Mouse (Mus musculus): Measurements from ENCODE around the gene Rgl2.

Rgl2 gene

DNA sequence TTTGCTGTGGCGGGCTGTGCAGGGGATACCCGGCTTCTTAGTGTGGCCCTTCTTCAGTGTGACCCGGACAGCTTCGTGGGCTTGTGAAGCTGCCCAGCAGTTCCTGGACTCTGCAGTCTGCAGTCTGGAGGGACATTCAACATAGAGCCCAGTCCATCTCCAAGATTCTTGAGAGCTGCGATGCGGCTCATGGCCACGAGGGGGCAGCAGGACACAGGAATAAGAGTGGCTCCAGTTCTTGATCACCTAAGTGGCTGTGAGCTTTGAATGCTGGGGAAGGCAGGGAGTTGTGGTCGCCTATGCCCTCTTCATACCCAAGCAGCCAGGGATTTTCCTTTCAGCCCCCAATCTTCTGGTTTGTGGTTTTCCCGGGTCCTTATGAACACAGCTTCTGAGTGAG lies 39.1 kb downstream of the Rgl2 start:
- DNase-seq (ENCODE audit: low spot score in 2 of 2), result peak; percentile 69 to 70

GRCm38 (mm10) chr17:33968927-33969326 lies 39.6 kb downstream of the Rgl2 start:
- DNase-seq (ENCODE audit: low spot score in 2 of 2), result no peak

- no peak for DNase-seq (ENCODE audit: low spot score in 2 of 2)
Measured at GRCm38 (mm10) chr17:33969394-33969793, 40.1 kb downstream of the Rgl2 start.

GRCm38 (mm10) chr17:33972691-33973090 lies 43.3 kb downstream of the Rgl2 start:
- no peak for DNase-seq (ENCODE audit: low spot score in 2 of 2)

DNA sequence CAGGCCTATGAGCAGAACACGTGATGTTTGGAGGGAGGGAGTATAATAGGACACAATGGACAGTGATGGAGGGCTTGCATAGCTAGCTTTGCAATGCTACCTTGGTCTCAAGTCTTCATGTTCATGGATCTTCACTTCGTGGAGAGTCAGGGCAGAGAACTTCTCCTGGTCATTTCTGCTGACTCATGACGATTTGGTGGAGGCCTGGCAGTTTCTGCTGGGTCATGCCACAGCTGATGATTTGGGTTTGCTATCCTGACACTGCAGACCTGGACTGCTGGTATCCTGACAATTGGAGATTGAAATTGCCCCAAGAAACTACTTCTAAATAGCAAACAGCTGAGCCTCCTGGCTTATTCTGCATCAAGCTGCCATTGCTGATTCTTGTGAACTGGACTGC lies 44.2 kb downstream of the Rgl2 start:
- DNase-seq (ENCODE audit: low spot score in 2 of 2), result no peak

GRCm38 (mm10) chr17:33977861-33978557 lies 48.7 kb downstream of the Rgl2 start:
- no peak for DNase-seq (ENCODE audit: low spot score in 2 of 2)

DNA sequence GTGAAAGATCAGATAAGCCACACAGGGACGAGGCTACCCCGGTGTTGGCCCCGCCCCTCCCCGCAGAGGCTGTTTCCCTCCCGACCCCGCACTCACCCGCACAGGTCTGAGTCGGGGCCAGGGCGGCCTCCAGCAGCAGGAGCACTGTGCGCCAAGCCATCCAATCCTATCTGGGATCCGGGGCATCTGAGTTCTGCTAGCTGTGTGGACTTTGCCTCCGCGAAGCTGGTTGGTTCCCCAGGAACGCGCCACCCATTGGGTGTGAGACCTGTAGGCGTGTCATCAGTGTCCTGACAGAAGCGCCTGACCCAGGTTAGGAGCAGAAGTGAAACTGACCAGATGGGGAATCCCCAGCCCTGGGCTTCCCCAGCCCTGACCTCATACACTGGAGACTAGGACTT lies 49.3 kb downstream of the Rgl2 start:
- no peak for DNase-seq (ENCODE audit: low spot score in 2 of 2)

DNA sequence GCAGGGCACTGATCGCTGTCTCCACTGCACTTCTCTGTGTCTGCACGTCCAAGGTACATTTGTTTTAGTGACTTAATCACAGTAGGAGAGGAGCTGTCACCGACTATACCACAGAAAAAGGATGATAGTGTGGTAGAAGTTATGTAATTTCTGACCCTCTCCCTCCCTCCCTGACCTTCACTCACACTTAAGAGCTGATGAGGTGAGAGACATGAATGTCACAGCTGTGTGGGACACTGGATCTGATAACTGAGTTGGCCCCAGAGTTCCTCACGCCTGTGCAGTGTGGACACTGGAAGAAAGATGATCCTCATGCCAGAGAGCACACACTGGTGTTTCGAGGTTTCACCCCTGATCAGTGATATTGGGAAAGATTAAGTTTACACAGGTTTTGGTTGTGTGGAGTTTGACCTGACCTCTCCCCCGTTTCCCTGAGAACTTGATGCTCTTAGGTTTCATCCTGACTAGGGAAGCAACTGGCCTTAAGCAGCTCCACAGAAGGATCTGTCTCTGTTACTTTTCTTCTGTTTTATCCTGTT lies 50.2 kb downstream of the Rgl2 start:
- DNase-seq (ENCODE audit: low spot score in 2 of 2), result no peak

DNA sequence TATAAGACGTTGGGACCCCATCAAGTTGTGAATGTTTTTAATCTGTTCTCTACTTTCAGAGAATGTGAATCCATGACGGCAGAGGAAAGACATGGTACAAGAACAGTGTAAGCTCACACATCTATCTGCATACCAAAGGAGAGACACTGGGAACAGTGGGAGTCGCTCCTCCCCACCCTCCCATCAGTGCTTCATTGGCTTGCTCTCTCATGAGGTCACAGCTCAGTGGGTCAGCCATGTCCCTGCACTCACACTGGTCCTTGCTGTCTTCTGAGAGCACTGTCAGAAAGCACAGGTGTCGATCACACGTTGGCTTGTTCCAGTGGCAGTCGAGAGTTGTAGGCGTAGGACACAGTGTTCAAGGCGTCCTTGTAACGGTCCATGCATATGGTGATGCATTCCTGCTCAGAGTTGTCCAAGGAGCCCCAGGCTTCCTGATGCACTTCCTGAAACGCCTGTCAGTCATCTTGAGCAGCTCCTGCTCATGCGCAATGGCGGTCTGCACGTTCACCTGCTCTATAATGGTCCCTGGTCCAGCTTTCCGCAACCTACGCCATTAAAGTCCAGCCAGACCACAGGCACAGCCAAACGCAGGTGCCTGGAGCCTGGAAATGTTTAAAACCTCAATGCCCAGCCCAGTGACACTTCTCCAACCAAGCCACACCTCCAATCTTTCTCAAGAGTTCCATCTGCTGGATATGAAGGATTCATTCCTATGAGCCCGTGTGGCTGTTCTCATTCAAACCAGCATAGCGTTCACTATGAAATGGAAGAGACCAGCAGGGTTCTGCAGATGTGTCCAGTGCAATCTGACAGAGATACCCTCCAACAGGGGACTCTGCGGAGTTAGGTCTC lies 51.1 kb downstream of the Rgl2 start:
- DNase-seq (ENCODE audit: low spot score in 2 of 2), result no peak

DNA sequence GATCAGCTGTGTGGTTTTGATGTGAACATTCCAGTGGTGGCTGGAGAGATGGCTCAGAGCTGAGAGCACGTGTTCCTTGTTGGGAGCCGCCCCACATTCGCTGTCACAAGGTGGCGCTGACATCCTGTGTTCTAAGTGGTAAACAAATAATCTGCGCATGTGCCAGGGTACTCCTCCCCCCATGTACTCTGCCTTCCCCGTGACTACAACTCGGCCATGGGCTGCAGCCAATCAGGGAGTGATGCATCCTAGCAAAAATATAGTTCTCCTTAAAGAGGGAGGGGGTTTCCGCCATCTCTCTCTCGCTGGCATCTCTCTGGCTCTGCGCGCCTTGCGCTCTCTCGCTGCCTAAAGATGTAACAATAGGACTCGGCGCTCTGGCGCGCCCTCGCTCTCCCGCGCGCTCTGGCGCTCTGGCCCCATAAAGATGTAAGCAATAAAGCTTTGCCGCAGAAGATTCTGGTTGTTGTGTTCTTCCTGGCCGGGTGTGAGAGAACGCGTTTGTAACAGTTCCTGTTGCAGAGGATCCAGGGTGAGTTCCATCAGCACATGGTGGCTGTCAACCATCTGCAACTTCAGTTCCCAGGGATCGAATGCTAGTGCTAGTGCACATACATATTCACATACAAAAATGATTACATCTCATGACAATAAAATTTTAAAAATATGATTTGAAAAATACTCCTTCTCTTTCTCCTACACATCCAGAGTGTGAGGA lies 52.0 kb downstream of the Rgl2 start:
- peak; percentile 59 to 72 for DNase-seq (ENCODE audit: low spot score in 2 of 2)

DNA sequence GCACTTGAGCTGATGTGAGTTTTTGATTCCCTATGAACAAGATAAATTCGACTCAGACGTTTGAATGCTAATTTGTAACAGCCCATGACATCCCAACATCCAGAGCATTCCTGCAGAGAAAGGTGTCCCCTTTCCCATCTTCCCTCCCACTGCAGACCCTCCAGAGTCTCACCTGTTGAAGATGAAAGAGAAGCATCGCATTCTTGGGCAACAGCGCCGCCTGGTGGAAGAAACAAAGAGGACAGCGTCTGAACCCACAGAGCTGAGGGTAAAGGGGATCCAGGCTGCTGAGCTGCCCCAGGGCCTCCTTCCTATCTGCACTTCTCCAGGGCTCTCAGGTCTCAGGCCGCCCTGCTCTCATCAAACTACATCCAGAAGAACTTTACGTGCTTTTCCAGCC lies 52.8 kb downstream of the Rgl2 start:
- DNase-seq (ENCODE audit: low spot score in 2 of 2), result peak in 1 of 2 experiments; percentile 54
